In genomic region chr19:4743524-4743923, GRCm38 (mm10) we compare ENCODE assay signal across 9 mouse cellular contexts. TPM values are rescaled to one million over a fixed set of nuclear protein-coding genes. Genes with fewer than 3 reads are reported as not detected.
DNase-seq lines count a peak whose midpoint lies in the region; ATAC-seq and TF ChIP-seq lines count a peak whose summit lies in the region.
"Had no signal": no experiment of that assay in that cellular context is flagged by ENCODE, and none has a peak within 500 bp of the region (broad histone marks: within the 10 kb centered on the region; RNA-seq: fewer than 3 reads in every experiment).

No protein-coding gene starts in this region.

- ATAC-seq in limb, embryonic 11.5 days (ENCODE audit: insufficient number of reproducible peaks, low FRiP score, low TSS enrichment, low read depth), result no peak

- H3K4me1 ChIP-seq in limb, embryonic 11.5 days (ENCODE audit: control insufficient read depth, insufficient read depth, low read length), result no peaks in the 10 kb centered on the region
- H3K4me1 ChIP-seq in limb, embryonic 10.5 days, result no peaks in the 10 kb centered on the region
- H3K4me1 ChIP-seq in olfactory bulb, adult 2 months (ENCODE audit: control insufficient read depth, insufficient read depth, low read length), result peaks cover 13% of the 10 kb centered on the region

- H3K27ac ChIP-seq in limb, embryonic 11.5 days (replicated peaks; ENCODE audit: low read depth, low read length), result no peak overlapping the region
- H3K27ac ChIP-seq in limb, embryonic 10.5 days, result no peak overlapping the region
- H3K27ac ChIP-seq in olfactory bulb, adult 2 months (ENCODE audit: insufficient read depth, low read depth, low read length), result no peak overlapping the region

- no peak overlapping the region for H3K9ac ChIP-seq in limb, embryonic 11.5 days (ENCODE audit: low read length)

- H3K27me3 ChIP-seq in limb, embryonic 11.5 days (ENCODE audit: control insufficient read depth, insufficient read depth, low read length), result no peaks in the 10 kb centered on the region
- no peaks in the 10 kb centered on the region for H3K27me3 ChIP-seq in limb, embryonic 10.5 days (ENCODE audit: low read depth, poor library complexity, severe bottlenecking)

- H3K4me2 ChIP-seq in limb, embryonic 11.5 days (ENCODE audit: low read depth, severe bottlenecking), result no peak overlapping the region

- TF ChIP-seq POLR2A in brain, embryonic 14.5 days (IDR thresholded peaks at IDR 0.05; ENCODE audit: borderline replicate concordance, extremely low read depth, insufficient read depth, insufficient read length, poor library complexity, severe bottlenecking), result no peak
- no peak for TF ChIP-seq POLR2A in olfactory bulb, adult 2 months (IDR thresholded peaks at IDR 0.05; ENCODE audit: insufficient read depth, low read depth, low read length)

- TF ChIP-seq CTCF in brain, embryonic 14.5 days (IDR thresholded peaks at IDR 0.05; ENCODE audit: borderline replicate concordance, extremely low read depth, insufficient read depth, insufficient read length), result peak; percentile 63; the same call in 1 of the 2 replicates
- TF ChIP-seq CTCF in olfactory bulb, adult 2 months (IDR thresholded peaks at IDR 0.05; ENCODE audit: insufficient read depth, low read depth, low read length), result peak; percentile 40; the same call in 1 of the 2 replicates

- H3K9me3 ChIP-seq in limb, embryonic 11.5 days (ENCODE audit: control insufficient read depth, low read length), result no peaks in the 10 kb centered on the region
- no peaks in the 10 kb centered on the region for H3K9me3 ChIP-seq in limb, embryonic 10.5 days (replicated peaks)

- H3K36me3 ChIP-seq in limb, embryonic 11.5 days (ENCODE audit: control insufficient read depth, insufficient read depth, low read length), result no peaks in the 10 kb centered on the region; the same call in 1 of the 2 replicates
- peaks cover 54% of the 10 kb centered on the region for H3K36me3 ChIP-seq in limb, embryonic 10.5 days

- 47% methylated on average over 5 of the region's 5 CpGs for WGBS in limb, embryonic 11.5 days
- 45% methylated on average over 5 of the region's 5 CpGs for WGBS in limb, embryonic 10.5 days
- WGBS in olfactory bulb, adult 2 months, result 40% methylated on average over 5 of the region's 5 CpGs

- H3K4me3 ChIP-seq in limb, embryonic 11.5 days (ENCODE audit: low read depth, low read length), result no peak overlapping the region
- no peak overlapping the region for H3K4me3 ChIP-seq in limb, embryonic 10.5 days
- H3K4me3 ChIP-seq in olfactory bulb, adult 2 months (ENCODE audit: insufficient read depth, low read depth, low read length), result no peak overlapping the region

- peak; percentile 54 for DNase-seq in adrenal gland, postnatal 14 days
- DNase-seq in adrenal gland, postnatal 25 days, result no peak
- peak; percentile 61 for DNase-seq in limb, embryonic 11.5 days (ENCODE audit: low spot score)
- no peak for DNase-seq in limb, embryonic 10.5 days (ENCODE audit: low spot score)
- peak; percentile 60 for DNase-seq in brain, embryonic 14.5 days (ENCODE audit: low read depth)
- no peak for DNase-seq in spleen, postnatal 36 days (ENCODE audit: low spot score in 2 of 2)
- DNase-seq in urinary bladder, adult 2 months (ENCODE audit: low spot score), result no peak

RNA-seq across cellular contexts. Expression of gene Rbm4b, which starts 12.8 kb away (rescaled TPM):
- 13.1 and 15.2 TPM in 2 replicates for total RNA-seq in adrenal gland, postnatal 14 days (2021)
- total RNA-seq in adrenal gland, postnatal 25 days (2021), result 16.8 and 17.5 TPM in 2 replicates
- 107 TPM in 2 replicates for polyA plus RNA-seq in limb, embryonic 11.5 days (2014; fragmentation: Nextera tagmentation; extraction: Ambion mirVana)
- polyA plus RNA-seq in limb, embryonic 10.5 days (2016; fragmentation: Nextera tagmentation; extraction: Ambion mirVana), result 87.3 and 113 TPM in 2 replicates
- 97.3 and 97.9 TPM in 2 replicates for polyA plus RNA-seq in brain, embryonic 14.5 days (2012; rRNA removed)
- polyA plus RNA-seq in olfactory bulb, adult 2 months (2012; ENCODE audit: insufficient read depth, insufficient read length, low replicate concordance, missing spikeins), result not detected in 2 replicates
- 10.5 and 11.1 TPM in 2 replicates for polyA plus RNA-seq in urinary bladder, adult 2 months (2012; rRNA removed)

RNA-seq across cellular contexts. Expression of gene Sptbn2, which starts 32.6 kb away (rescaled TPM):
- 3.3 and 5.9 TPM in 2 replicates for total RNA-seq in adrenal gland, postnatal 14 days (2021)
- total RNA-seq in adrenal gland, postnatal 25 days (2021), result 0.73 and 1.00 TPM in 2 replicates
- 2.1 and 2.5 TPM in 2 replicates for polyA plus RNA-seq in limb, embryonic 11.5 days (2014; fragmentation: Nextera tagmentation; extraction: Ambion mirVana)
- 3.4 and 4.2 TPM in 2 replicates for polyA plus RNA-seq in limb, embryonic 10.5 days (2016; fragmentation: Nextera tagmentation; extraction: Ambion mirVana)
- 23.4 and 57.0 TPM in 2 replicates for polyA plus RNA-seq in brain, embryonic 14.5 days (2012; rRNA removed)
- 60.8 TPM in 1 of 2 replicates, not detected in the other for polyA plus RNA-seq in olfactory bulb, adult 2 months (2012; ENCODE audit: insufficient read depth, insufficient read length, low replicate concordance, missing spikeins)
- 1.4 and 2.4 TPM in 2 replicates for polyA plus RNA-seq in urinary bladder, adult 2 months (2012; rRNA removed)
- total RNA-seq: neutrophil, adult 5-6 weeks had no signal

RNA-seq across cellular contexts. Expression of gene Gm960, which starts 45.1 kb away (rescaled TPM):
- not detected in 2 replicates for total RNA-seq in adrenal gland, postnatal 14 days (2021)
- 1.7 TPM in 1 of 2 replicates, not detected in the other for total RNA-seq in adrenal gland, postnatal 25 days (2021)
- 2.9 and 5.0 TPM in 2 replicates for polyA plus RNA-seq in limb, embryonic 11.5 days (2014; fragmentation: Nextera tagmentation; extraction: Ambion mirVana)
- 1.5 and 4.5 TPM in 2 replicates for polyA plus RNA-seq in limb, embryonic 10.5 days (2016; fragmentation: Nextera tagmentation; extraction: Ambion mirVana)
- 3.3 and 4.3 TPM in 2 replicates for polyA plus RNA-seq in brain, embryonic 14.5 days (2012; rRNA removed)
- polyA plus RNA-seq in olfactory bulb, adult 2 months (2012; ENCODE audit: insufficient read depth, insufficient read length, low replicate concordance, missing spikeins), result not detected in 2 replicates
- 0.69 and 1.2 TPM in 2 replicates for polyA plus RNA-seq in urinary bladder, adult 2 months (2012; rRNA removed)
- total RNA-seq: neutrophil, adult 5-6 weeks had no signal

RNA-seq across cellular contexts. Expression of gene Rbm4, which starts 50.2 kb away (rescaled TPM):
- total RNA-seq in adrenal gland, postnatal 14 days (2021), result 57.2 and 60.3 TPM in 2 replicates
- total RNA-seq in adrenal gland, postnatal 25 days (2021), result 62.4 and 65.4 TPM in 2 replicates
- polyA plus RNA-seq in limb, embryonic 11.5 days (2014; fragmentation: Nextera tagmentation; extraction: Ambion mirVana), result 105 and 109 TPM in 2 replicates
- 91.5 and 108 TPM in 2 replicates for polyA plus RNA-seq in limb, embryonic 10.5 days (2016; fragmentation: Nextera tagmentation; extraction: Ambion mirVana)
- polyA plus RNA-seq in brain, embryonic 14.5 days (2012; rRNA removed), result 146 and 173 TPM in 2 replicates
- polyA plus RNA-seq in olfactory bulb, adult 2 months (2012; ENCODE audit: insufficient read depth, insufficient read length, low replicate concordance, missing spikeins), result 103 TPM in 1 of 2 replicates, not detected in the other
- polyA plus RNA-seq in urinary bladder, adult 2 months (2012; rRNA removed), result 36.9 and 43.3 TPM in 2 replicates

Comparison
In these comparisons a context has a peak if more than half of its experiments do, and no peak if none do; other contexts are left out.
1. DNase-seq: peak in adrenal gland, postnatal 14 days (single experiment), limb, embryonic 11.5 days (single experiment) and brain, embryonic 14.5 days (single experiment); none in adrenal gland, postnatal 25 days (single experiment), limb, embryonic 10.5 days (single experiment), spleen, postnatal 36 days (0 of 2) and urinary bladder, adult 2 months (single experiment).
2. RNA of gene Rbm4b, which starts 12.8 kb away (polyA plus RNA-seq): 87.3 to 113 TPM in limb, embryonic 10.5 days, 107 TPM in limb, embryonic 11.5 days, 97.3 to 97.9 TPM in brain, embryonic 14.5 days and 10.5 to 11.1 TPM in urinary bladder, adult 2 months; not detected in olfactory bulb, adult 2 months; every median in the first group is over 10 times any median in the second.